Mouse (Mus musculus) ES-E14 (cell line): ENCODE data around the gene E2f3. TPM values are rescaled to one million over a fixed set of nuclear protein-coding genes. Genes with fewer than 3 reads are reported as not detected.

Source experiments
- DNase-seq: peaks from one replicate; pipeline ENCODE4 v3.0.0-alpha.2; 2013; ENCODE audit warnings: low read depth, low spot score
- H3K27ac ChIP-seq: 2 replicates; pipeline ENCODE4 v1.5.1; 2012; ENCODE audit warnings: low read depth, mild to moderate bottlenecking, low read length, moderate library complexity, mixed read lengths; ENCODE audit not compliant: poor library complexity, insufficient read depth, severe bottlenecking
- H3K36me3 ChIP-seq: 2 replicates; pipeline ENCODE4 v1.6.1; 2012; ENCODE audit warnings: mild to moderate bottlenecking, low read length, moderate library complexity, mixed read lengths; ENCODE audit not compliant: control insufficient read depth, poor library complexity, insufficient read depth, severe bottlenecking
- H3K4me1 ChIP-seq, 2 experiments: fragments of 150-350 bp in 1 of 2; sonication (generic) in 1 of 2; 2 replicates each; pipeline ENCODE4 v1.6.1; 2012; ENCODE audit warnings: low read length in 2 of 2, mild to moderate bottlenecking in 1 of 2, mixed read lengths in 1 of 2; ENCODE audit not compliant: control insufficient read depth in 2 of 2, insufficient read depth in 2 of 2, poor library complexity in 1 of 2
- H3K4me3 ChIP-seq, 2 experiments: fragments of 150-350 bp in 1 of 2; sonication (generic) in 1 of 2; 2 replicates each; pipeline ENCODE4 v1.5.1; 2012; ENCODE audit warnings: low read length in 2 of 2, low read depth in 1 of 2, mild to moderate bottlenecking in 1 of 2, mixed read lengths in 1 of 2; ENCODE audit not compliant: insufficient read depth in 1 of 2, poor library complexity in 1 of 2, severe bottlenecking in 1 of 2
- H3K9ac ChIP-seq: 2 replicates; pipeline ENCODE4 v1.6.1; 2012; ENCODE audit warnings: low read depth, mild to moderate bottlenecking, low read length, mixed read lengths; ENCODE audit not compliant: poor library complexity, insufficient read depth, severe bottlenecking
- H3K9me3 ChIP-seq: fragments of 150-350 bp; sonication (generic); 2 replicates; pipeline ENCODE4 v1.6.1; 2012; ENCODE audit warnings: low read depth, mild to moderate bottlenecking, low read length; ENCODE audit not compliant: control insufficient read depth, insufficient read depth
- CHD2 ChIP-seq: IDR thresholded peaks from 2 replicates; pipeline ENCODE4 v1.6.1; 2014; ENCODE audit warnings: mild to moderate bottlenecking, low read depth, low read length, inconsistent platforms
- HCFC1 ChIP-seq: IDR thresholded peaks from 2 replicates; pipeline ENCODE4 v1.6.1; 2012; ENCODE audit warnings: low read length, inconsistent platforms, borderline replicate concordance; ENCODE audit not compliant: insufficient read depth
- MAFK ChIP-seq: IDR thresholded peaks from 2 replicates; pipeline ENCODE4 v1.6.1; 2014; ENCODE audit warnings: mild to moderate bottlenecking, low read depth, low read length, inconsistent platforms; ENCODE audit not compliant: insufficient read depth
- ZC3H11A ChIP-seq: IDR thresholded peaks from 2 replicates; pipeline ENCODE4 v1.6.1; 2012; ENCODE audit warnings: low read depth, mild to moderate bottlenecking, inconsistent platforms, low read length, borderline replicate concordance
- ZNF384 ChIP-seq: IDR thresholded peaks from 2 replicates; pipeline ENCODE4 v1.6.1; 2012; ENCODE audit warnings: low read depth, low read length, inconsistent platforms
- in situ Hi-C, 2 experiments: fragments of 600-800 bp; cut with MboI; formaldehyde crosslinking; loops; one replicate each; pipeline ENCODE4 v1.15.1; 2025; ENCODE audit warnings: low sequenced_read_pairs in 2 of 2, inconsistent platforms in 1 of 2; ENCODE audit not compliant: unreplicated experiment in 2 of 2
- total RNA-seq: library from RNA; depleted of rRNA; stranded (reverse); fragments of 300-350 nt; gene quantifications from 2 replicates; pipeline ENCODE4 v1.2.3, GENCODE M21; 2012

Gene E2f3
- total RNA-seq, 1 experiment = 12.5 TPM

DNA sequence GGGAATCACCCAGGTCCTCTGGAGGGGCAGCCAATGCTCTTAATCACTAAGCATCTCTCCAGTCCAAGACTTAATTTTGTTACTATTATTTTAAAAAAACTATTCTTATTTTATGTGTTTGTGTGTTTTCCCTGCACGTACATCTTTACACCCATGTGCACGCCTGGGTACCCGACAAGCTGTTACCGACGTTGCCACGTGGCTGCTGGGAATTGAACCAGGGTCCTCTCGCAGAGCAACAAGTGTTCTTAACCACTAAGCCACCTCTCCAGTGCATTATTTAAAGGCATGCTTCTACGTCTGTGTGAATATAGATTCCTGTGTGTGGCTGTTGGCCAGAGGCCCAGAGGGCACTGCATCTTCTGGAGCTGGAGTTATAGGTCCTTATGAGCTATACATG is 73.6 kb downstream of the E2f3 start:
- Histone ChIP-seq H3K9ac (no peak overlapping the region), H3K36me3 (peaks cover 55% of the 10 kb centered on the region), H3K27ac (no peak overlapping the region), H3K4me1 (0 out of 4 replicates have a peak, but pooled peaks cover 0 to 2% of the 10 kb centered on the region in 2 experiments), H3K4me3 (no peak overlapping the region), H3K9me3 (no peaks in the 10 kb centered on the region)
- in situ Hi-C loops = no loop called here
- DNase-seq = no peak
- TF ChIP-seq ZNF384 = no peak
- no peak for TF ChIP-seq ZC3H11A
- TF ChIP-seq HCFC1 = no peak
- TF ChIP-seq MAFK = no peak
- TF ChIP-seq CHD2 = no peak

DNA sequence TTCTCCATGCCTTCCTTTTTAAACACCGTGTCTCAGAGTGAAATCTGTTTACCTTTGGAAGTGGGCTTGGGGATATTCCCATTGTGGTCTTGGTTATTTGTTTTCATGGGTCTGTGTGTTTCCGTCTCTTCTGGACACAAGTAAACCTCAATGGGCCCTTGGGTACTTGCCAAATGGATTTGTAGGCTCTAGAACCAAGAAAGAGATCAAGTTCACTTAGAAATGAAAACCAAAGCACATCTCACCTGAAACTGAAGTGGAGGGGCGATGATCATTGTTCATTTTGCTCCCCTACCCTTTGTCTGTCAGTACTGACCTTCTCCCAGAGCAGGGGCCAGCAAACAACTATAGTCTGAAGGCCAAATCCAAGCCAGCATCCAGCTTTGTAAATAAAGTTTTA is 74.7 kb downstream of the E2f3 start:
- in situ Hi-C loops = no loop called here
- DNase-seq = no peak
- Histone ChIP-seq H3K4me3 (no peak overlapping the region), H3K4me1 (0 out of 4 replicates have a peak, but pooled peaks cover 0 to 2% of the 10 kb centered on the region in 2 experiments), H3K36me3 (peaks cover 52% of the 10 kb centered on the region), H3K9me3 (no peaks in the 10 kb centered on the region), H3K9ac (no peak overlapping the region), H3K27ac (no peak overlapping the region)
- TF ChIP-seq CHD2 = no peak
- TF ChIP-seq ZC3H11A = no peak
- no peak for TF ChIP-seq ZNF384
- TF ChIP-seq HCFC1 = no peak
- no peak for TF ChIP-seq MAFK

DNA sequence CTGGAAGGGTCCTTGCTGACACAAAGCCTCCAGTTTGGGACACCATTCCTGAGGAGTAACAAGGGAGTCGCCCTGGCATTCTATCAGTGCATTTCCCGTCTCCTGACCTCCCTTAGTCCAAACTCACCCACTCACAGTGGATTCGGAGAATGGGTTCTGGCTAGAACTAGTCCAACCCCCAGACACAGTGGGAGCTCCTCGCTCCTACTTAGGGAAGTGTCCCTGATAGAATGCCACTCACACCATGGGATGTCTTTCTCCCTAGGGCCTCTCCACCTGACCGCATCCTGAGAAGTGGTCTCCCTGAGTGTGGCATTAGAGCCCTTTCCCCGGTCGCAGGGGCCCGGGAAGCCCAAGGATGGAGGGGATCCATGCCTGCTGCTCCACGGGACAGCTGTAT is 77.4 kb downstream of the E2f3 start:
- H3K9me3 ChIP-seq = no peaks in the 10 kb centered on the region
- no peak for DNase-seq
- H3K9ac ChIP-seq = no peak overlapping the region
- H3K4me3 ChIP-seq = no peak overlapping the region
- in situ Hi-C loops = no loop called here
- 0 out of 4 replicates have a peak, but pooled peaks cover 0 to 2% of the 10 kb centered on the region in 2 experiments for H3K4me1 ChIP-seq
- no peak for TF ChIP-seq MAFK
- no peak for TF ChIP-seq ZNF384
- TF ChIP-seq ZC3H11A = no peak
- no peak for TF ChIP-seq CHD2
- TF ChIP-seq HCFC1 = no peak
- H3K27ac ChIP-seq = no peak overlapping the region
- H3K36me3 ChIP-seq = peaks cover 40% of the 10 kb centered on the region

DNA sequence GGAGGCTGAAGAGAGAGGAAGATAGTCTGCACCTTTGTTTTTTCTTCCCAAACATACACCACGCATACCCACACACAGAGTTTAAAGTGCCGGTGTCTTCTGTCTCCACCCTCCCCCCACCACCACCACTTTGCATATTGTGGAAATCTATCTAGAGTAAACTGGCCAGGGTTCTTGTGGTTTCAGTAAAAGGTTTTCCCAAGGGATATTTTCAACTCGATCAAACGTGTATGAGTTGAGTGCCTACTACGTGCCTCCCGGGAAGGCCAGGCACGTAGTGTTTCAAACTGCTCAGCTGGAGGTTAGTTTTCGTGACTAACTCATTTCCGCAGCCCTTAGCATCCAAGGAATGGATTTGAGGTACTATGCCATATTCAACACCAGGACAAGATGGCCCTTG is 77.9 kb downstream of the E2f3 start:
- Histone ChIP-seq H3K27ac (no peak overlapping the region), H3K9ac (no peak overlapping the region), H3K9me3 (no peaks in the 10 kb centered on the region), H3K4me1 (0 out of 4 replicates have a peak, but pooled peaks cover 0 to 2% of the 10 kb centered on the region in 2 experiments), H3K36me3 (peaks cover 40% of the 10 kb centered on the region), H3K4me3 (no peak overlapping the region)
- DNase-seq = no peak
- TF ChIP-seq ZC3H11A (no peak), MAFK (no peak), HCFC1 (no peak), CHD2 (no peak), ZNF384 (no peak)
- in situ Hi-C loops = no loop called here
